8 mouse cellular contexts compared by ENCODE assay signal in genomic region chr7:43782275-43783265, GRCm38 (mm10). TPM values are rescaled to one million over a fixed set of nuclear protein-coding genes. Genes with fewer than 3 reads are reported as not detected.
DNase-seq lines count a peak whose midpoint lies in the region; ATAC-seq and TF ChIP-seq lines count a peak whose summit lies in the region.

No protein-coding gene starts in this region.

- H3K4me2 ChIP-seq in hindbrain, postnatal 0 days (ENCODE audit: low read depth, low read length) = peak overlapping the region; percentile 59

- DNase-seq in T-cell, adult 2 months (ENCODE audit: low spot score) = peak; percentile 65
- DNase-seq in cerebellum, postnatal 14 days = peak; percentile 66 to 81
- peak; percentile 36 to 47 for DNase-seq in gastrocnemius, adult 8-10 months (ENCODE audit: low spot score in 2 of 2)
- peak; percentile 81 for DNase-seq in hindbrain, postnatal 0 days (ENCODE audit: low spot score)
- DNase-seq in left cerebral cortex, postnatal 25 days (ENCODE audit: low spot score in 2 of 2) = peak; percentile 49 to 67
- peak; percentile 90 for DNase-seq in mesoderm, embryonic 11.5 days (ENCODE audit: low read depth, low spot score)
- DNase-seq in right cerebral cortex, postnatal 4 days = peak; percentile 85

- H3K9ac ChIP-seq in hindbrain, postnatal 0 days (replicated peaks; ENCODE audit: low read length) = 0 out of 2 replicates have a peak overlapping the region, but pooled peaks have one; percentile 24

- intact Hi-C loops in left cerebral cortex, postnatal 25 days (cut with DNase I) = loop anchor here (5.0 kb wide), 1 partner anchor 100 kb away; no protein-coding TSS in a partner anchor

- ATAC-seq in hindbrain, postnatal 0 days = peak; percentile 83
- ATAC-seq in erythroid progenitor cell, adult 5-6 weeks (replicated peaks; ENCODE audit: low FRiP score, poor library complexity, severe bottlenecking) = no peak; the same call in 1 of the 2 replicates

- no peaks in the 10 kb centered on the region for H3K36me3 ChIP-seq in hindbrain, postnatal 0 days (ENCODE audit: insufficient read depth, low read length)

- H3K4me3 ChIP-seq in hindbrain, postnatal 0 days (ENCODE audit: low read length) = peak overlapping the region; percentile 27

- peaks cover 5% of the 10 kb centered on the region; the same call in 1 of the 2 replicates for H3K4me1 ChIP-seq in hindbrain, postnatal 0 days (ENCODE audit: insufficient read depth, low read length)

- peaks cover 3% of the 10 kb centered on the region; the same call in 1 of the 2 replicates for H3K27me3 ChIP-seq in hindbrain, postnatal 0 days (ENCODE audit: insufficient read depth, low read length)

- H3K9me3 ChIP-seq in hindbrain, postnatal 0 days (ENCODE audit: low read length) = no peaks in the 10 kb centered on the region

- WGBS in hindbrain, postnatal 0 days = 8% methylated on average over 36 of the region's 36 CpGs

- H3K27ac ChIP-seq in hindbrain, postnatal 0 days = no peak overlapping the region

- peak; percentile 87 for TF ChIP-seq CTCF in hindbrain, postnatal 0 days (IDR thresholded peaks at IDR 0.05; ENCODE audit: low read depth)

RNA-seq across cellular contexts. Expression of gene Klk10, which starts 1.7 kb away (rescaled TPM):
- total RNA-seq in gastrocnemius, adult 8-10 months (2022) = under 1 TPM; 0.27 to 0.53 (median 0.31) TPM
- total RNA-seq in hindbrain, postnatal 0 days (2014; rRNA removed) = 0.25 TPM in 1 of 2 replicates, not detected in the other
- 0.14 and 0.30 TPM in 2 replicates for polyA plus RNA-seq in hindbrain, postnatal 0 days (2015; fragmentation: Nextera tagmentation; extraction: Ambion mirVana)
- total RNA-seq in left cerebral cortex, postnatal 25 days (2021) = not detected
- not detected in 2 replicates for total RNA-seq in erythroid progenitor cell, adult 5-6 weeks (2015; ENCODE audit: low replicate concordance)
- total RNA-seq in erythroid progenitor cell, adult 5-6 weeks (2017; ENCODE audit: low replicate concordance) = not detected in 2 replicates

RNA-seq across cellular contexts. Expression of gene Klk11, which starts 8.2 kb away (rescaled TPM):
- total RNA-seq in gastrocnemius, adult 8-10 months (2022) = under 1 TPM in 1 of 4 experiments, not detected in 3; 0.40 TPM
- not detected in 2 replicates for total RNA-seq in hindbrain, postnatal 0 days (2014; rRNA removed)
- polyA plus RNA-seq in hindbrain, postnatal 0 days (2015; fragmentation: Nextera tagmentation; extraction: Ambion mirVana) = not detected in 2 replicates
- not detected for total RNA-seq in left cerebral cortex, postnatal 25 days (2021)
- total RNA-seq in erythroid progenitor cell, adult 5-6 weeks (2015; ENCODE audit: low replicate concordance) = not detected in 2 replicates
- not detected in 2 replicates for total RNA-seq in erythroid progenitor cell, adult 5-6 weeks (2017; ENCODE audit: low replicate concordance)

RNA-seq across cellular contexts. Expression of gene Klk9, which starts 9.1 kb away (rescaled TPM):
- not detected for total RNA-seq in gastrocnemius, adult 8-10 months (2022)
- total RNA-seq in hindbrain, postnatal 0 days (2014; rRNA removed) = not detected in 2 replicates
- polyA plus RNA-seq in hindbrain, postnatal 0 days (2015; fragmentation: Nextera tagmentation; extraction: Ambion mirVana) = 0.20 TPM in 1 of 2 replicates, not detected in the other
- not detected for total RNA-seq in left cerebral cortex, postnatal 25 days (2021)
- not detected in 2 replicates for total RNA-seq in erythroid progenitor cell, adult 5-6 weeks (2015; ENCODE audit: low replicate concordance)
- total RNA-seq in erythroid progenitor cell, adult 5-6 weeks (2017; ENCODE audit: low replicate concordance) = not detected in 2 replicates

RNA-seq across cellular contexts. Expression of gene Klk12, which starts 13.9 kb away (rescaled TPM):
- not detected for total RNA-seq in gastrocnemius, adult 8-10 months (2022)
- total RNA-seq in hindbrain, postnatal 0 days (2014; rRNA removed) = not detected in 2 replicates
- polyA plus RNA-seq in hindbrain, postnatal 0 days (2015; fragmentation: Nextera tagmentation; extraction: Ambion mirVana) = not detected in 2 replicates
- not detected for total RNA-seq in left cerebral cortex, postnatal 25 days (2021)
- total RNA-seq in erythroid progenitor cell, adult 5-6 weeks (2015; ENCODE audit: low replicate concordance) = not detected in 2 replicates
- total RNA-seq in erythroid progenitor cell, adult 5-6 weeks (2017; ENCODE audit: low replicate concordance) = not detected in 2 replicates

RNA-seq across cellular contexts. Expression of gene Klk8, which starts 14.8 kb away (rescaled TPM):
- total RNA-seq in gastrocnemius, adult 8-10 months (2022) = 1 to 10 TPM in 2 of 4 experiments, under 1 TPM in 2; 0.63 to 1.7 (median 0.95) TPM
- 9.5 and 11.3 TPM in 2 replicates for total RNA-seq in hindbrain, postnatal 0 days (2014; rRNA removed)
- polyA plus RNA-seq in hindbrain, postnatal 0 days (2015; fragmentation: Nextera tagmentation; extraction: Ambion mirVana) = 10.8 and 12.5 TPM in 2 replicates
- 1 to 10 TPM; 2.2 to 3.3 TPM for total RNA-seq in left cerebral cortex, postnatal 25 days (2021)
- total RNA-seq in erythroid progenitor cell, adult 5-6 weeks (2015; ENCODE audit: low replicate concordance) = not detected in 2 replicates
- total RNA-seq in erythroid progenitor cell, adult 5-6 weeks (2017; ENCODE audit: low replicate concordance) = not detected in 2 replicates
